Mouse (Mus musculus) heart, adult 2 months (tissue): Measurements from ENCODE around the gene Gm7534.

Experiments
- CTCF ChIP-seq: fragments of 200-600 bp; IDR thresholded peaks from 2 replicates; pipeline ENCODE4 v1.8.1; 2022; ENCODE audit warnings: antibody characterized with exemption, mild to moderate bottlenecking, moderate library complexity
- POLR2A ChIP-seq: fragments of 200-500 bp; IDR thresholded peaks from 2 replicates; pipeline ENCODE4 v1.6.1; 2011; ENCODE audit warnings: mild to moderate bottlenecking, low read depth, low read length, control low read depth; ENCODE audit not compliant: insufficient read depth

GRCm38 (mm10) chr4:134238279-134238651, 35.5 kb upstream of the Gm7534 start, which contains the start of gene Cnksr1:
- no peak for TF ChIP-seq POLR2A
- no peak for TF ChIP-seq CTCF
